Mouse (Mus musculus): ENCODE data around the gene Cox7a2l. TPM values are rescaled to one million over a fixed set of nuclear protein-coding genes. Genes with fewer than 3 reads are reported as not detected.

Cox7a2l gene
- polyA plus RNA-seq, 1 experiment, result 335 TPM

DNA sequence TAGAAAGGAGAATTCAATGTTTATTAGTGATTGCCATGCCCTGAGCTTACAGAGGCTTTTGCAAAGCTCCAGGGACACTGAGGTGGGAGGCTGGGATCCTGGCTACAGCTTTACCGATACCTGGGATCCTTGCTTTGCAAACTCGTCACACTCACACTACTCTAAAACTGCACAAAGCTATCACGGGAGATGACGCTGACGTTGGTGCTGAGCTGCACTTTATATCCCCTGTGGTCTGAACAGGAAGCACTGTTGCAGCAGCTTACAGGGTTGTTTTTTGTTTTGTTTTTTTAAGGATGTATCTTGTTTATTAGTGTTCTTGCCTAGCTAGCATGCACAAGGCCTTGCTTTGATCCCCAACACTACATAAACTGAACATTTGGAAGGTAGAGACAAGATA lies 63.5 kb downstream of the Cox7a2l start:
- DNase-seq (ENCODE audit: low spot score), result no peak

DNA sequence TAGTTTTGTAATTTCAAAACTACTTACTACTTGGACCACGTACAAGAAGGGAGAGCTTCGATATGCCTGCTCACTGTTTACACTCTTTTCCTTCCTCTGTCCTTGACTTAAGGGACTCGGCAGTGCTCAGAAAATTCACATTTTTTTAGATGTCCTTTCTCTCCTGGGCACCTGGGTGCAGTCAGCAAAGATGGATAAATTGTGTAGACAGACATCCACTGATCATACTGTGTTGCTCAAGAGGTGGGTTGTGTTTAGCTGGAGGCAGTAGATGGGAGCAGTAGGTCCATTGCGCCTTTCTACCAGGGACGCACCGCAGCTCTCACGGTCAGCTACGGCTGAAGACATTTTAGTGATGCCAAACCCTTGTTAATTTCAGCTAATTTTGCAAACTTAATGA lies 64.7 kb downstream of the Cox7a2l start:
- no peak for DNase-seq (ENCODE audit: low spot score)

Other genes with a start within 250 kb of the Cox7a2l start
- gene Eml4, start 166.4 kb downstream of the Cox7a2l start, polyA plus RNA-seq (2012; rRNA removed), result 17.4 and 19.6 TPM in 2 replicates
- 2.0 and 2.6 TPM in 2 replicates for gene Kcng3, start 114.6 kb upstream of the Cox7a2l start, polyA plus RNA-seq (2012; rRNA removed)
- 76.8 and 82.9 TPM in 2 replicates for gene Mta3, start 188.8 kb upstream of the Cox7a2l start, polyA plus RNA-seq (2012; rRNA removed)

Measured in urinary bladder, adult 2 months (tissue).